Mouse (Mus musculus) lung, postnatal 0 days (tissue): Measurements from ENCODE around the gene Gm47289.
A peak's percentile ranks its signal among the peaks of the same experiment; 100 is the strongest.

ENCODE experiments used
- CTCF ChIP-seq: IDR thresholded peaks from 2 replicates; pipeline ENCODE4 v1.5.1; 2016; ENCODE audit warnings: antibody characterized with exemption, mild to moderate bottlenecking
- EP300 ChIP-seq: IDR thresholded peaks from 2 replicates; pipeline ENCODE4 v1.6.1; 2016; ENCODE audit warnings: antibody characterized with exemption, mild to moderate bottlenecking, control low read depth

DNA sequence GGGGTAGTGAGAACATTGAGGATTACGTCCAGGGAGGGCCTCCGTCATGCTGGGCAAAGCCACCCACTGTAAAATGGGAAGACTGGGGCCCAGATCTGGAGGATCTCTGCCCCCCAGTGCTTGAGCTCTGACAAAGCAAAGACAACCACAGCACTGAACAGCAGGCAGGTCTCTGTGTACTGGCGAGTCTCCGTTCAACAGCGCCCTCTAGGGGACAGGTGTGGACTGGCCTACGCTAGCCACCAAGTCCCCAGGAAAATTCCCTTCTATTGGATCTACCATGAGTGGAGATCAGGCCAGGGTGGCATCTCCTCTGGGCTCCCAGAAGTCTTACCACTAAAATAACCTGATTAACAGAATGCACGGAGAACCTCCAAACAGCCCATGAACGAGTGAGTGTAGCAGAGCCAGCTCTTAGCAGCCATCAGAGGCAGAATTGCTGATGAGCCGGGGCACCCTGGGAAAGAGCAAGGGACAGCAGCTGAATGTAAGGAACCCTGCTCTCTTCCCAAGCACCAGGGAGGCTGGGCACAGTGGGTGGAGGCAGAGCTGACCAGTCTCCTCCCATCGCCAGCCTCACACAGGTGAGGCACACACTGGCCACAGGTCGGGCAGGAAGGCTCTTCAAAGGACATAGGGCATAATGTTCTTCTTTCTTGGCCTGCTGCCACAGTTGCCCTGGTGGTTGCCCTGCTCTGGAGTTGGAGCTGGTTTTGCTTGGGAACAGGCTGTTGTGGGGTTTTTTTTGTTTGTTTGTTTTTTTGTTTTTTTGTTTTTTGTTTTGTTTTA, 33.4 kb downstream of the Gm47289 start:
- peak; percentile 75 for TF ChIP-seq CTCF
- TF ChIP-seq EP300: no peak
